ENCODE assay signal across 13 mouse cellular contexts in the genomic region with DNA sequence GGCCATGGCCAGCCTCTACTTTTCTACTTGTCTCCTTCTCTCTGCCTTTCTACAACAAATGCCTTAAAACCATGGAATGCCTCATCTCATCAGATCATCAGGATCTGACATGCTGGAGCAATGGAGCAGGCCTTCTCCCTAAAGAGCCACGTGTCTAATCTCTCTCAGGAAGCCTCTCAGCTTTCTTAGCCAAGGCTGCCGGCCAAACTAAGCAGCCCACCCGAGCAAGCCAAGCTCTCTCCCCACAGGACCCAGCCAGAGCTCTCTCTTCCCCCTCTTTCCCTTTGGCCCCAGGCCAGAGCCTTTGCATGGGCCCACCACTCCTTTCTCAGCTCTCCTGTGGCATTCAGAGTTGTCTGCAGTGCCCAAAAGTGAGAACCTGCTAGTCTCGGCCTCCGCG.
"Had no signal": no experiment of that assay in that cellular context is flagged by ENCODE, and none has a peak within 500 bp of the region (broad histone marks: within the 10 kb centered on the region; RNA-seq: fewer than 3 reads in every experiment).

No protein-coding gene starts in this region.

- DNase-seq: kidney, adult 8-10 months; kidney, postnatal 25 days; lung, adult 2 months; lung, postnatal 36 days; midbrain, embryonic 14.5 days; right cerebral cortex, postnatal 14 days had no signal

- H3K9ac ChIP-seq: liver, embryonic 15.5 days; neural tube, embryonic 12.5 days; stomach, embryonic 15.5 days had no signal

- H3K36me3 ChIP-seq: liver, embryonic 15.5 days; neural tube, embryonic 12.5 days; stomach, embryonic 15.5 days had no signal

- H3K27me3 ChIP-seq: liver, embryonic 15.5 days; neural tube, embryonic 12.5 days; stomach, embryonic 15.5 days had no signal

- H3K27ac ChIP-seq: left cerebral cortex, adult 2 months; liver, embryonic 15.5 days; neural tube, embryonic 12.5 days; stomach, embryonic 15.5 days had no signal

- ATAC-seq: intestine, postnatal 0 days; lung, postnatal 0 days had no signal

- H3K4me3 ChIP-seq: left cerebral cortex, adult 2 months; liver, embryonic 15.5 days; neural tube, embryonic 12.5 days; stomach, embryonic 15.5 days had no signal

- H3K4me1 ChIP-seq: liver, embryonic 15.5 days; stomach, embryonic 15.5 days had no signal

- H3K4me2 ChIP-seq: liver, embryonic 11.5 days; liver, embryonic 15.5 days; neural tube, embryonic 12.5 days; stomach, embryonic 15.5 days had no signal

- H3K9me3 ChIP-seq: liver, embryonic 15.5 days; neural tube, embryonic 12.5 days; stomach, embryonic 15.5 days had no signal
